Mouse (Mus musculus) heart, adult 2 months (tissue): Measurements from ENCODE around the gene Gm11042.

Experiments used
- CTCF ChIP-seq: fragments of 200-600 bp; IDR thresholded peaks from 2 replicates; pipeline ENCODE4 v1.8.1; 2022; ENCODE audit warnings: antibody characterized with exemption, mild to moderate bottlenecking, moderate library complexity
- EP300 ChIP-seq: fragments of 200-500 bp; IDR thresholded peaks from 2 replicates; pipeline ENCODE4 v1.6.1; 2011; ENCODE audit warnings: low read depth, low read length, control low read depth; ENCODE audit not compliant: insufficient read depth
- POLR2A ChIP-seq: fragments of 200-500 bp; IDR thresholded peaks from 2 replicates; pipeline ENCODE4 v1.6.1; 2011; ENCODE audit warnings: mild to moderate bottlenecking, low read depth, low read length, control low read depth; ENCODE audit not compliant: insufficient read depth

DNA sequence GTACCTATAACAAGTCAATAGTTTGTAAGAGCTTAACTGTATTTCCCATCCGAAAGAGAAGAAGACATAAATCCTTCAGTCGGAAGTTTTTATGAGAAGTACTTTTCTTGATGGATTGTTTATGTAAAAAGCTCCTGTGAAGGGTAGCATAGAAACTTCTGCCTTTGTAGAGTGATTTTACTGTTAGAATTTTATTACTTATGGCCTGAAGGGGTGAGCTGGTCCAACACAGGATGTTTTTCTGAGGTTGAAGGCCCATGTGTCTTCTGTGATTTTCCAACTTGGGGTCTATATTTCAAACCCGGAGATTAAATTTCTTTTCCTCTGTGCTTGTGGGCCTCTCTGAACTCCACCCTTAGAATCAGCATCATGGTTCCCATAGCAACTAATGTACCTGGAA, 26.5 kb upstream of the Gm11042 start:
- TF ChIP-seq CTCF (no peak), POLR2A (no peak), EP300 (no peak)
